Mouse (Mus musculus) liver, postnatal 0 days (tissue): ENCODE data around the gene Aox3. TPM values are rescaled to one million over a fixed set of nuclear protein-coding genes. Genes with fewer than 3 reads are reported as not detected.

Experiments used
- ATAC-seq: fragments of 200-750 bp; cut with Nextera tagmentation; 2 replicates; pipeline ENCODE4 v1.8.0; 2017; ENCODE audit warnings: mild to moderate bottlenecking, moderate library complexity
- DNase-seq: peaks from one replicate; pipeline ENCODE4 v3.0.0-alpha.2; 2016
- H3K27ac ChIP-seq: fragments of 300-500 bp; sonication (generic); 2 replicates; pipeline ENCODE4 v1.5.1; 2014; ENCODE audit warnings: antibody characterized with exemption, moderate library complexity, mild to moderate bottlenecking, low read depth
- H3K27me3 ChIP-seq: fragments of 300-500 bp; sonication (generic); 2 replicates; pipeline ENCODE4 v1.6.1; 2014; ENCODE audit warnings: low read length, control low read depth, mixed read lengths; ENCODE audit not compliant: insufficient read depth
- H3K36me3 ChIP-seq: fragments of 300-500 bp; sonication (generic); replicated peaks from 2 replicates; pipeline ENCODE4 v1.6.1; 2014; ENCODE audit warnings: mild to moderate bottlenecking, control low read depth, low read length, moderate library complexity, mixed read lengths; ENCODE audit not compliant: insufficient read depth
- H3K4me1 ChIP-seq: fragments of 300-500 bp; sonication (generic); 2 replicates; pipeline ENCODE4 v1.6.1; 2014; ENCODE audit warnings: antibody characterized with exemption, mild to moderate bottlenecking, control low read depth; ENCODE audit not compliant: insufficient read depth
- H3K4me2 ChIP-seq: fragments of 300-500 bp; sonication (generic); 2 replicates; pipeline ENCODE4 v1.6.1; 2014; ENCODE audit warnings: low read depth, mild to moderate bottlenecking, low read length, moderate library complexity, mixed read lengths
- H3K4me3 ChIP-seq: fragments of 300-500 bp; sonication (generic); 2 replicates; pipeline ENCODE4 v1.5.1; 2014; ENCODE audit warnings: low read depth, low read length
- H3K9ac ChIP-seq: fragments of 300-500 bp; sonication (generic); replicated peaks from 2 replicates; pipeline ENCODE4 v1.6.1; 2014; ENCODE audit warnings: mild to moderate bottlenecking, moderate library complexity
- H3K9me3 ChIP-seq: fragments of 300-500 bp; sonication (generic); 2 replicates; pipeline ENCODE4 v1.6.1; 2016; ENCODE audit warnings: mild to moderate bottlenecking, control low read depth, low read length, mixed read lengths
- CTCF ChIP-seq: sonication (generic); IDR thresholded peaks from 2 replicates; pipeline ENCODE4 v1.5.1; 2016; ENCODE audit warnings: antibody characterized with exemption, low read depth
- EP300 ChIP-seq: IDR thresholded peaks from 2 replicates; pipeline ENCODE4 v1.6.1; 2016; ENCODE audit warnings: antibody characterized with exemption, low read depth, mild to moderate bottlenecking
- WGBS: fragments of 180-500 bp; shearing (Covaris S2); extraction: QIAGEN DNeasy Blood & Tissue Kit; methylation state at CpG from one replicate; pipeline ENCODE4 v1.1.7; 2014; ENCODE audit not compliant: insufficient replicate concordance; 5-methylcytosine and 5-hydroxymethylcytosine counted together
- polyA plus RNA-seq: library from polyadenylated mRNA; unstranded; fragments of >200 nt; fragmentation: Nextera tagmentation; extraction: Ambion mirVana; gene quantifications from 2 replicates; pipeline ENCODE4 v1.2.1, GENCODE M21; 2015

Aox3 gene
- polyA plus RNA-seq, 1 experiment from 2014 or later = 16.9 TPM

GRCm38 (mm10) chr1:58197023-58197422 lies 84.1 kb downstream of the Aox3 start:
- no peaks in the 10 kb centered on the region for H3K9me3 ChIP-seq
- H3K27ac ChIP-seq = no peak overlapping the region
- no peak for DNase-seq
- no peaks in the 10 kb centered on the region for H3K4me1 ChIP-seq
- no peak overlapping the region for H3K9ac ChIP-seq
- 75% methylated on average over 9 of the region's 9 CpGs for WGBS
- ATAC-seq = no peak
- no peaks in the 10 kb centered on the region for H3K27me3 ChIP-seq
- H3K36me3 ChIP-seq = no peaks in the 10 kb centered on the region; the same call in 1 of the 2 replicates
- H3K4me3 ChIP-seq = no peak overlapping the region
- no peak overlapping the region for H3K4me2 ChIP-seq
- TF ChIP-seq CTCF = no peak
- no peak for TF ChIP-seq EP300

DNA sequence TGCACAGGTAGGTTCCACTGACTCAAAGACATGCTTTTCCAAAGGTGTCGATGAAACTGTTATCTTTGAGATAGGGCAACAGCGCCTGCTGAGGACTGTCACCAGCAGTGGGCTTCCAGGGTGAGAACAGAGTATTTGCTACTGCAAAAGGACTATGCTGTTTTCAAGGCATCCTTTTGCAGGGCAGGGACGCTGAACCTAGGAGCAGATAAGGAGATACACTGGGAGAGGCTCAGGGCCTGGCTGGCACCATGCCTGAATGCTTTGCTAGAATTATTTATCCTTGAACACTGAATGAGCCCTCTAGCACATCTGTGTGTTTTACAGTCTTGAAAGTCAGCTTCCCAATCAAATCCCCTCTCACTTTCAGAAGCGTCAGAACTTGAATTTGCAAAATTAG lies 85.5 kb downstream of the Aox3 start:
- Histone ChIP-seq H3K4me2 (no peak overlapping the region), H3K4me3 (no peak overlapping the region), H3K9ac (no peak overlapping the region), H3K27ac (no peak overlapping the region), H3K27me3 (no peaks in the 10 kb centered on the region), H3K9me3 (no peaks in the 10 kb centered on the region), H3K36me3 (no peaks in the 10 kb centered on the region; the same call in 1 of the 2 replicates), H3K4me1 (no peaks in the 10 kb centered on the region)
- TF ChIP-seq CTCF = no peak
- no peak for TF ChIP-seq EP300
- ATAC-seq = no peak
- 58% methylated on average over 4 of the region's 4 CpGs for WGBS
- no peak for DNase-seq

GRCm38 (mm10) chr1:58210203-58210602 lies 97.3 kb downstream of the Aox3 start, which contains the start of gene Aox4:
Aox4 (plus strand) TSS chr1:58210397.
- Histone ChIP-seq H3K4me3 (no peak within 1 kb of the TSS), H3K27me3 (no peaks in the 10 kb centered on the region), H3K9me3 (no peaks in the 10 kb centered on the region), H3K27ac (no peak within 1 kb of the TSS), H3K4me2 (no peak within 1 kb of the TSS), H3K36me3 (no peaks in the 10 kb centered on the region), H3K4me1 (0 out of 2 replicates have a peak, but pooled peaks cover 3% of the 10 kb centered on the region), H3K9ac (no peak within 1 kb of the TSS)
- no peak for ATAC-seq
- 59% methylated on average over 17 of the region's 17 CpGs for WGBS
- TF ChIP-seq EP300 (no peak), CTCF (no peak)
- DNase-seq = no peak

DNA sequence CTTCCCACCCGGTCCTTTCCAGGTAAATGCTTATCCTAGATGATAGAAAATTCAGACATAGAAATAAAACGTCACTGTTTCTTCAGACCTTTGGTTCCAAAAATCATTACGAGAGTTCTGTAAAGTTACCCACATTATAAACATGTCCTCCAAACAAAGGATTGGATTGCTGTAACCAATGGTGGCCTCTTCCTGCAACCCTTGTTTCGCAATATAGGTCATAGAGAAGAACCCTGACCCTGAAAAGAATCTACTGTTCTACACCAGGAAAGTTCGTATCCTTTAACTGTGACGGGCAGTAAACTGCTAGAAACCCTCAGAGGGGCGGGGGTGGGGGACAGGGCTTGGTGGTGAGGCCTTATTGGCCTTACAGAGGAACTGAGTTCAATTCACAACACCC lies 99.9 kb downstream of the Aox3 start:
- no peaks in the 10 kb centered on the region for H3K27me3 ChIP-seq
- H3K36me3 ChIP-seq = no peaks in the 10 kb centered on the region
- ATAC-seq = peak; percentile 72; the same call in 1 of the 2 replicates
- no peak for TF ChIP-seq EP300
- no peak for TF ChIP-seq CTCF
- H3K4me1 ChIP-seq = 0 out of 2 replicates have a peak, but pooled peaks cover 3% of the 10 kb centered on the region
- H3K4me2 ChIP-seq = no peak overlapping the region
- DNase-seq = no peak
- H3K9me3 ChIP-seq = no peaks in the 10 kb centered on the region
- H3K27ac ChIP-seq = no peak overlapping the region
- 60% methylated on average over 7 of the region's 7 CpGs for WGBS
- H3K4me3 ChIP-seq = no peak overlapping the region
- no peak overlapping the region for H3K9ac ChIP-seq

- H3K4me1 ChIP-seq = 0 out of 2 replicates have a peak, but pooled peaks cover 3% of the 10 kb centered on the region
- no peak overlapping the region for H3K9ac ChIP-seq
- H3K9me3 ChIP-seq = no peaks in the 10 kb centered on the region
- DNase-seq = no peak
- H3K36me3 ChIP-seq = no peaks in the 10 kb centered on the region
- H3K27me3 ChIP-seq = no peaks in the 10 kb centered on the region
- WGBS = 73% methylated on average over 5 of the region's 5 CpGs
- H3K4me2 ChIP-seq = no peak overlapping the region
- H3K4me3 ChIP-seq = no peak overlapping the region
- no peak for ATAC-seq
- no peak overlapping the region for H3K27ac ChIP-seq
- TF ChIP-seq EP300 (no peak), CTCF (no peak)
These were observed 100.9 kb downstream of the Aox3 start for GRCm38 (mm10) chr1:58213838-58214237.

GRCm38 (mm10) chr1:58215353-58215752 lies 102.4 kb downstream of the Aox3 start:
- Histone ChIP-seq H3K9me3 (no peaks in the 10 kb centered on the region), H3K4me2 (no peak overlapping the region), H3K27ac (no peak overlapping the region), H3K36me3 (no peaks in the 10 kb centered on the region), H3K9ac (no peak overlapping the region), H3K27me3 (no peaks in the 10 kb centered on the region), H3K4me3 (no peak overlapping the region), H3K4me1 (0 out of 2 replicates have a peak, but pooled peaks cover 3% of the 10 kb centered on the region)
- ATAC-seq = no peak
- no peak for DNase-seq
- TF ChIP-seq EP300 (no peak), CTCF (no peak)
- WGBS = 67% methylated on average over 4 of the region's 4 CpGs
